Mouse (Mus musculus): ENCODE measurements around the gene Anapc15-ps.
"Not testable (repeated sequence)": the region's sequence is repeated elsewhere in the genome, so short reads cannot be mapped to it uniquely, and the experiment has no call there.

Anapc15-ps gene

GRCm38 (mm10) chr10:95667371-95668030, 5.8 kb downstream of the Anapc15-ps start:
- DNase-seq = no peak

GRCm38 (mm10) chr10:95666791-95667190, 6.5 kb downstream of the Anapc15-ps start:
- no peak for DNase-seq

- DNase-seq = no peak
Observed at GRCm38 (mm10) chr10:95665426-95665990, 7.7 kb downstream of the Anapc15-ps start.

GRCm38 (mm10) chr10:95664613-95665012, 8.6 kb downstream of the Anapc15-ps start:
- no peak for DNase-seq

- no peak for DNase-seq
Observed at GRCm38 (mm10) chr10:95660356-95660755, 12.9 kb downstream of the Anapc15-ps start.

- DNase-seq = no peak
Observed at GRCm38 (mm10) chr10:95659471-95660150, 13.6 kb downstream of the Anapc15-ps start.

- no peak for DNase-seq
Observed at GRCm38 (mm10) chr10:95658836-95659343, 14.4 kb downstream of the Anapc15-ps start.

GRCm38 (mm10) chr10:95656236-95657225, 16.7 kb downstream of the Anapc15-ps start:
- DNase-seq = peak in 1 of 2 experiments; percentile 48

GRCm38 (mm10) chr10:95652131-95652530, 21.1 kb downstream of the Anapc15-ps start:
- DNase-seq = no peak

- peak; percentile 47 to 54 for DNase-seq
Observed at GRCm38 (mm10) chr10:95648326-95648888, 24.8 kb downstream of the Anapc15-ps start.

- no peak for DNase-seq
Observed at GRCm38 (mm10) chr10:95647128-95647527, 26.1 kb downstream of the Anapc15-ps start.

- DNase-seq = peak; percentile 61 to 70
Observed at GRCm38 (mm10) chr10:95646576-95646975, 26.7 kb downstream of the Anapc15-ps start.

- peak; percentile 50 to 51 for DNase-seq
Observed at GRCm38 (mm10) chr10:95643696-95644360, 29.4 kb downstream of the Anapc15-ps start.

- DNase-seq = no peak
Observed at GRCm38 (mm10) chr10:95643042-95643441, 30.2 kb downstream of the Anapc15-ps start.

GRCm38 (mm10) chr10:95641335-95641734, 31.9 kb downstream of the Anapc15-ps start:
- no peak for DNase-seq

- no peak for DNase-seq
Observed at GRCm38 (mm10) chr10:95639429-95639828, 33.8 kb downstream of the Anapc15-ps start.

GRCm38 (mm10) chr10:95634751-95635150, 38.5 kb downstream of the Anapc15-ps start:
- no peak for DNase-seq

- DNase-seq = no peak
Observed at GRCm38 (mm10) chr10:95634261-95634660, 39.0 kb downstream of the Anapc15-ps start.

GRCm38 (mm10) chr10:95631568-95631967, 41.7 kb downstream of the Anapc15-ps start:
- no peak for DNase-seq

- no peak for DNase-seq
Observed at GRCm38 (mm10) chr10:95630726-95631345, 42.4 kb downstream of the Anapc15-ps start.

- not testable (repeated sequence) for DNase-seq
Observed at GRCm38 (mm10) chr10:95630166-95630565, 43.1 kb downstream of the Anapc15-ps start.
